Mouse (Mus musculus): ENCODE data around the gene Paf1.

DNA sequence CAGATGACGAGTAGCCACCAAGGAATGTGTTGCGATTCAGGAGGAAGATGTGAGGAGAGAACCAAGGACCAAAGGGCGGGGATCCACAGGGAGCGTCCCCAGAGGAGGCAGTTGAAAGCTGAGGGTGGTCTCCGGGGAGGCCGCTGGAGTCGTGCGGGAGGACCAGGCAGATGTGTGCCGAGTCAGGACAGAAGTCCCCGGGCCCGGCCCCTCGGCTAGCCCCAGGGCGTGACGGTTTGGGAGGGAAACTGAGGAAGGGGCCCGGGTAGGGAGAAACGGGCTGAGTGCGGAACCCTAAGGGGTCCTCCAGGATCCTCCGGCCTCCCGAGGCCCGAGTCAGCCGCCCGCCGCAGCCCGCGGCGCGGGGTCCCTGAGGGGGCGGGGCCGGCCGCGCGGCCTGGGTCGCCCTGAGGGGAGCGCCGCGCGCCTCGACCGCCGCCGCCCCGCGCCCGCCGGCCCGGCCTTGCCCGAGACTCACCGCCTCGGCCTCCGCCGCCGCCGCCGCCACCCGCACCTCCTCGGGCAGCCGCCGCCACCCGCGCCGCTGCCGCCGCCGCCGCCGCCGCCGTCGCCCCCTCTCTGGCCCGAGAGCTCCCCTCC, 43.0 kb downstream of the Paf1 start:
- TF ChIP-seq CTCF (IDR thresholded peaks at IDR 0.05; ENCODE audit: control insufficient read depth, insufficient read depth, insufficient read length) (no peak), MAX (IDR thresholded peaks at IDR 0.05) (no peak), USF1 (IDR thresholded peaks at IDR 0.05; ENCODE audit: low read depth) (no peak), MYOG (IDR thresholded peaks at IDR 0.05; ENCODE audit: control insufficient read depth, extremely low read depth, insufficient read length) (no peak), MYOD1 (IDR thresholded peaks at IDR 0.05; ENCODE audit: control insufficient read depth, insufficient read length, low read depth) (no peak), CEBPB (IDR thresholded peaks at IDR 0.05; ENCODE audit: low read depth) (no peak), FOSL1 (IDR thresholded peaks at IDR 0.05; ENCODE audit: insufficient read depth, low read length, poor library complexity, severe bottlenecking) (no peak)

Measured in C2C12 (cell line).